Mouse (Mus musculus): ENCODE data around the gene Dlgap3. TPM values are rescaled to one million over a fixed set of nuclear protein-coding genes. Genes with fewer than 3 reads are reported as not detected.

Gene Dlgap3
- 0.19 and 0.24 TPM in 2 replicates for polyA plus RNA-seq (2015; fragmentation: Nextera tagmentation; extraction: Ambion mirVana)

DNA sequence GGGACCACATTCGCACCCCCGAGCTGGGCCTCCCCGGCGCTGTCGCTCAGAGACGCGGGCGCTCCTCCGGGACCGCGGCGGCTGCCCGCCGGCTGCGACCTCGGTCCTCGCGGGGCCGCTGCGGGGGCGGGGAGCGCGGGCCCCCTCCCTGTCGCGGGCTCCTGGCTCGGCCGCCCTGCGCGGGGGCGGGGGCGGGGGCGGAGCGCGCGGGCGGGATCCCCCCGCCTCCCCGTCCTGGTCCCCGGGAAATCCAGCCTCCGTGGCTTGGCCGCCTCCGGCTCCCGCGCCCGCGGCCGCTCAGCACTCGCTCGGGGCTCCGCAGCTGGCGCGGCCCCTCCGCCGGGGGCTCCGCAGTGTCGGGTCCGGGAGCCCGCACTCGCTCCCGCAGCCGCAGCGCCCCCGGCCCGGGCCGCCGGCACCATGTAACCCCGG, at the start of gene Dlgap3:
Dlgap3 (plus strand) TSS at position 291 of the 432 bp plus-strand sequence.
- Histone ChIP-seq H3K9ac (ENCODE audit: low read depth, low read length) (peak within 1 kb of the TSS; percentile 28; the same call in 1 of the 2 replicates), H3K4me3 (ENCODE audit: low read depth, low read length) (peak within 1 kb of the TSS; percentile 60), H3K4me1 (ENCODE audit: control insufficient read depth, low read depth, low read length) (no peaks in the 10 kb centered on the region; the same call in 1 of the 2 replicates), H3K4me2 (ENCODE audit: low read depth, low read length) (peak within 1 kb of the TSS; percentile 67), H3K36me3 (ENCODE audit: control insufficient read depth, insufficient read depth) (no peaks in the 10 kb centered on the region), H3K27me3 (ENCODE audit: control insufficient read depth, insufficient read depth, low read depth, low read length) (peaks cover 43% of the 10 kb centered on the region), H3K27ac (ENCODE audit: low read length) (no peak within 1 kb of the TSS), H3K9me3 (replicated peaks; ENCODE audit: control insufficient read depth, low read length) (no peaks in the 10 kb centered on the region)
- peak; percentile 72 for ATAC-seq (ENCODE audit: low read depth)
- WGBS (ENCODE audit: insufficient replicate concordance): 1% methylated on average over 60 of the region's 67 CpGs

DNA sequence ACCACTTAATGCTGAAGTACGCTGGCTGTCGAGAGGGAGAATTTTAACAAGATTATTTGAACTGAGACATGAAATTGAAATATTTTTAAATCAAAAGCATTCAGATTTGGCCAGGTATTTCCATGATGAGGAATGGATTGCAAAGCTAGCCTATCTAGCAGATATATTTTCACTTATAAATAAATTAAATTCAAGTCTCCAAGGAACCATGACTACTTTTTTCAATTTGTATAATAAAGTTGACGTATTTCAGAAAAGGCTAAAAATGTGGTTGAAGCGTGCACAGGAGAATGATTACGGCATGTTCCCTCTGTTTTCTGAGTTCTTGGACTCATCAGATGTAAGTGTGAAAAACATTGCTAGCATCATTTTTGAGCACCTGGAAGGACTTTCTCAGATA, 45.6 kb upstream of the Dlgap3 start, which contains the start of gene Tmem35b:
Tmem35b (plus strand) TSS at position 301 of the 400 bp plus-strand sequence.
- WGBS (ENCODE audit: insufficient replicate concordance): 82% methylated on average over 5 of the region's 5 CpGs
- Histone ChIP-seq H3K4me1 (ENCODE audit: control insufficient read depth, low read depth, low read length) (peaks cover 6% of the 10 kb centered on the region), H3K27me3 (ENCODE audit: control insufficient read depth, insufficient read depth, low read depth, low read length) (no peaks in the 10 kb centered on the region), H3K9ac (ENCODE audit: low read depth, low read length) (no peak within 1 kb of the TSS), H3K36me3 (ENCODE audit: control insufficient read depth, insufficient read depth) (no peaks in the 10 kb centered on the region), H3K9me3 (replicated peaks; ENCODE audit: control insufficient read depth, low read length) (no peaks in the 10 kb centered on the region), H3K4me2 (ENCODE audit: low read depth, low read length) (no peak within 1 kb of the TSS), H3K4me3 (ENCODE audit: low read depth, low read length) (no peak within 1 kb of the TSS), H3K27ac (ENCODE audit: low read length) (no peak within 1 kb of the TSS)
- no peak for ATAC-seq (ENCODE audit: low read depth)

GRCm38 (mm10) chr4:127124331-127124730, 44.7 kb upstream of the Dlgap3 start:
- Histone ChIP-seq H3K4me2 (ENCODE audit: low read depth, low read length) (no peak overlapping the region), H3K36me3 (ENCODE audit: control insufficient read depth, insufficient read depth) (no peaks in the 10 kb centered on the region), H3K9ac (ENCODE audit: low read depth, low read length) (no peak overlapping the region), H3K9me3 (replicated peaks; ENCODE audit: control insufficient read depth, low read length) (no peaks in the 10 kb centered on the region), H3K27me3 (ENCODE audit: control insufficient read depth, insufficient read depth, low read depth, low read length) (no peaks in the 10 kb centered on the region), H3K4me1 (ENCODE audit: control insufficient read depth, low read depth, low read length) (peaks cover 6% of the 10 kb centered on the region), H3K27ac (ENCODE audit: low read length) (no peak overlapping the region), H3K4me3 (ENCODE audit: low read depth, low read length) (no peak overlapping the region)
- ATAC-seq (ENCODE audit: low read depth): no peak
- 68% methylated on average over 1 of the region's 1 CpGs for WGBS (ENCODE audit: insufficient replicate concordance)

DNA sequence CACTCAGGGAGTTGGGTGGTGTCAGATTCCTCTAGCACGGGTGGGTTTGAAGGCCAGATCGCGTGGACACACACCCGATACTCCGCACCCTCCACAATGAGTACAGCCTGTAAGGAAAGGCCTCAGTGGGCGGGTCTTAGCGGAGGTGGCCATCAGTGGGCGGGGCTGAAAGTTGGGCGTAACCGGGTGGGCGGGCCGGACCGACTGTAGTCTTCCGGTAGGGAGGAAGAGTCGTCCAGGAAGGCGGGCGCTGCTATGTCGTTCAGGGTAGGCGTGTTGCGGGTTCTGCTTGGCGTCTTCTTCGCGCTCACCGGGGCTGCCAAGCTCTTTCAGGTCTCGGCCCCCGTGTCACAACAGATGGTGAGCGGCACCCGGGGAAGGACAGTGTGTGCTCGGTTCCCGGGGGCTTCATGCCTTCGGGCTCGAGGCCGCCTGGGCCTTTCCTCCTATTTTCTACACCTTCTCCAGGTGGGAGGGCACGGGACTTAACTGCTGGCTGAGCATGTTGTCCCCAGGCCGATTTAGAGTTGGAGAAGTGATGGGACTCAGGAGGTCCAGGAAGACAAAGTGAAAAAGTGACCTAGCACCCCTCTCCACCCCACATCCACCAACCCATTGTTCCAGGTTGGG, 43.1 kb upstream of the Dlgap3 start:
- peak overlapping the region; percentile 40; the same call in 1 of the 2 replicates for H3K27ac ChIP-seq (ENCODE audit: low read length)
- under 1% methylated on average over 35 of the region's 35 CpGs for WGBS (ENCODE audit: insufficient replicate concordance)
- peak; percentile 98 for ATAC-seq (ENCODE audit: low read depth)
- peak overlapping the region; percentile 78 for H3K9ac ChIP-seq (ENCODE audit: low read depth, low read length)
- peak overlapping the region; percentile 88 for H3K4me2 ChIP-seq (ENCODE audit: low read depth, low read length)
- peaks cover 6% of the 10 kb centered on the region for H3K4me1 ChIP-seq (ENCODE audit: control insufficient read depth, low read depth, low read length)
- H3K36me3 ChIP-seq (ENCODE audit: control insufficient read depth, insufficient read depth): no peaks in the 10 kb centered on the region
- no peaks in the 10 kb centered on the region for H3K27me3 ChIP-seq (ENCODE audit: control insufficient read depth, insufficient read depth, low read depth, low read length)
- no peaks in the 10 kb centered on the region for H3K9me3 ChIP-seq (replicated peaks; ENCODE audit: control insufficient read depth, low read length)
- H3K4me3 ChIP-seq (ENCODE audit: low read depth, low read length): peak overlapping the region; percentile 74

- Histone ChIP-seq H3K36me3 (ENCODE audit: control insufficient read depth, insufficient read depth) (no peaks in the 10 kb centered on the region), H3K9me3 (replicated peaks; ENCODE audit: control insufficient read depth, low read length) (no peaks in the 10 kb centered on the region), H3K27me3 (ENCODE audit: control insufficient read depth, insufficient read depth, low read depth, low read length) (no peaks in the 10 kb centered on the region), H3K9ac (ENCODE audit: low read depth, low read length) (no peak overlapping the region), H3K4me1 (ENCODE audit: control insufficient read depth, low read depth, low read length) (no peaks in the 10 kb centered on the region), H3K4me2 (ENCODE audit: low read depth, low read length) (no peak overlapping the region), H3K4me3 (ENCODE audit: low read depth, low read length) (no peak overlapping the region), H3K27ac (ENCODE audit: low read length) (no peak overlapping the region)
- ATAC-seq (ENCODE audit: low read depth): no peak
- WGBS (ENCODE audit: insufficient replicate concordance): 21% methylated on average over 1 of the region's 1 CpGs
Measured at GRCm38 (mm10) chr4:127134687-127135086, 34.3 kb upstream of the Dlgap3 start.

GRCm38 (mm10) chr4:127137591-127137990, 31.4 kb upstream of the Dlgap3 start:
- Histone ChIP-seq H3K9me3 (replicated peaks; ENCODE audit: control insufficient read depth, low read length) (no peaks in the 10 kb centered on the region), H3K36me3 (ENCODE audit: control insufficient read depth, insufficient read depth) (no peaks in the 10 kb centered on the region), H3K27me3 (ENCODE audit: control insufficient read depth, insufficient read depth, low read depth, low read length) (no peaks in the 10 kb centered on the region), H3K4me3 (ENCODE audit: low read depth, low read length) (no peak overlapping the region), H3K9ac (ENCODE audit: low read depth, low read length) (no peak overlapping the region), H3K4me1 (ENCODE audit: control insufficient read depth, low read depth, low read length) (no peaks in the 10 kb centered on the region), H3K27ac (ENCODE audit: low read length) (no peak overlapping the region), H3K4me2 (ENCODE audit: low read depth, low read length) (no peak overlapping the region)
- ATAC-seq (ENCODE audit: low read depth): no peak
- 63% methylated on average over 5 of the region's 5 CpGs for WGBS (ENCODE audit: insufficient replicate concordance)

DNA sequence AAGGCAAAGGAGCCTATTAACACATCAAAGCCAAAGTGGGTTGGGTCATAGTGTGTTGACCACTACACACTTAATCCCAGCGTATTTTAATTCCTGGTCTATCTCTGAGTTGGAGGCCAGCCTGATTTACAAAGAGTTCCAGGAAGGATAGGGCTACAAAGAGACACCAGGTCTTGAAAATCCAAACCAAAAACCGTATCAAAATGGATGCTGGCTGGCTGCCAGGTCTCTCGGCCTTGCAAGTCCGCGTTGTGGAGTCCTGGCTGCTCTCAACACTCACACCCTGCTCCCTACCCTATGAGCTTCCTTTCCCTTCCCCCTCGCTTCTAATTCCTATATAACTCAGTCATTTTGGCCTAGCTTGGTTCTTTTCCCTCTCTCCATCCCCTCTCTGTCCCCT, 30.5 kb upstream of the Dlgap3 start:
- no peak overlapping the region for H3K9ac ChIP-seq (ENCODE audit: low read depth, low read length)
- no peaks in the 10 kb centered on the region for H3K36me3 ChIP-seq (ENCODE audit: control insufficient read depth, insufficient read depth)
- no peaks in the 10 kb centered on the region for H3K9me3 ChIP-seq (replicated peaks; ENCODE audit: control insufficient read depth, low read length)
- WGBS (ENCODE audit: insufficient replicate concordance): 49% methylated on average over 6 of the region's 6 CpGs
- no peaks in the 10 kb centered on the region for H3K4me1 ChIP-seq (ENCODE audit: control insufficient read depth, low read depth, low read length)
- H3K27ac ChIP-seq (ENCODE audit: low read length): no peak overlapping the region
- H3K4me2 ChIP-seq (ENCODE audit: low read depth, low read length): no peak overlapping the region
- no peak overlapping the region for H3K4me3 ChIP-seq (ENCODE audit: low read depth, low read length)
- ATAC-seq (ENCODE audit: low read depth): no peak
- H3K27me3 ChIP-seq (ENCODE audit: control insufficient read depth, insufficient read depth, low read depth, low read length): no peaks in the 10 kb centered on the region

GRCm38 (mm10) chr4:127150031-127150430, 19.0 kb upstream of the Dlgap3 start:
- H3K9ac ChIP-seq (ENCODE audit: low read depth, low read length): no peak overlapping the region
- ATAC-seq (ENCODE audit: low read depth): no peak
- no peak overlapping the region for H3K27ac ChIP-seq (ENCODE audit: low read length)
- H3K9me3 ChIP-seq (replicated peaks; ENCODE audit: control insufficient read depth, low read length): no peaks in the 10 kb centered on the region
- no peak overlapping the region for H3K4me3 ChIP-seq (ENCODE audit: low read depth, low read length)
- no peaks in the 10 kb centered on the region for H3K4me1 ChIP-seq (ENCODE audit: control insufficient read depth, low read depth, low read length)
- H3K36me3 ChIP-seq (ENCODE audit: control insufficient read depth, insufficient read depth): no peaks in the 10 kb centered on the region
- no peaks in the 10 kb centered on the region for H3K27me3 ChIP-seq (ENCODE audit: control insufficient read depth, insufficient read depth, low read depth, low read length)
- 66% methylated on average over 13 of the region's 13 CpGs for WGBS (ENCODE audit: insufficient replicate concordance)
- no peak overlapping the region for H3K4me2 ChIP-seq (ENCODE audit: low read depth, low read length)

DNA sequence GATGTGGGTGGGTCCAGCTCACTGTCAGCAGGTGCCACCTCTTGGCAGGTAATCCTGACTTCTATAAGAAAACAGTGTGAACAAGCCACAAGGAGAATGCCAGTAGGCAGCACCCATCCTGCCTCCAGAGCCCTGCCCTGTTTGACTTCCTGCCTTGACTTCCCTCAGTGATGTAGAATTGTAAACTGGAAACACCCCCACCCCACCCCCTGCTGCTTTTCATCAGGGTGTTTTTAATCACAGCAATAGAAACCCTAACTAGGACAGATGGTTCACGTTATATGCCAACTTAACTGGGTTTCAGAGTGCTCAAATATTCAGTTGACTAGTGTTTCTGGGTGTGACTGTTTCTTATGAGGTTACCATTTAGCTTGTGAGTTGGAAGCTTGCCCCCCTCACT, 15.7 kb upstream of the Dlgap3 start:
- Histone ChIP-seq H3K27ac (ENCODE audit: low read length) (no peak overlapping the region), H3K4me3 (ENCODE audit: low read depth, low read length) (no peak overlapping the region), H3K36me3 (ENCODE audit: control insufficient read depth, insufficient read depth) (no peaks in the 10 kb centered on the region), H3K4me1 (ENCODE audit: control insufficient read depth, low read depth, low read length) (no peaks in the 10 kb centered on the region), H3K9me3 (replicated peaks; ENCODE audit: control insufficient read depth, low read length) (no peaks in the 10 kb centered on the region), H3K4me2 (ENCODE audit: low read depth, low read length) (no peak overlapping the region), H3K9ac (ENCODE audit: low read depth, low read length) (no peak overlapping the region), H3K27me3 (ENCODE audit: control insufficient read depth, insufficient read depth, low read depth, low read length) (no peaks in the 10 kb centered on the region)
- 30% methylated on average over 1 of the region's 1 CpGs for WGBS (ENCODE audit: insufficient replicate concordance)
- no peak for ATAC-seq (ENCODE audit: low read depth)

Measured in liver, embryonic 16.5 days (tissue).